Mouse (Mus musculus) neural tube, embryonic 15.5 days (tissue): Measurements from ENCODE around the gene Il4i1. TPM values are rescaled to one million over a fixed set of nuclear protein-coding genes. Genes with fewer than 3 reads are reported as not detected.

Source experiments
- ATAC-seq: fragments of 200-750 bp; cut with Nextera tagmentation; 2 replicates; pipeline ENCODE4 v1.8.0; 2017; ENCODE audit warnings: mild to moderate bottlenecking, moderate TSS enrichment, moderate library complexity; ENCODE audit not compliant: low FRiP score
- H3K27ac ChIP-seq: fragments of 300-500 bp; sonication (generic); replicated peaks from 2 replicates; pipeline ENCODE4 v1.5.1; 2015; ENCODE audit warnings: mild to moderate bottlenecking, inconsistent platforms
- H3K27me3 ChIP-seq: fragments of 300-500 bp; sonication (generic); replicated peaks from 2 replicates; pipeline ENCODE4 v1.6.1; 2015; ENCODE audit warnings: inconsistent platforms
- H3K36me3 ChIP-seq: fragments of 300-500 bp; sonication (generic); 2 replicates; pipeline ENCODE4 v1.6.1; 2015; ENCODE audit warnings: inconsistent platforms
- H3K4me1 ChIP-seq: fragments of 300-500 bp; sonication (generic); 2 replicates; pipeline ENCODE4 v1.6.1; 2015; ENCODE audit warnings: inconsistent platforms
- H3K4me2 ChIP-seq: fragments of 300-500 bp; sonication (generic); 2 replicates; pipeline ENCODE4 v1.6.1; 2015; ENCODE audit warnings: inconsistent platforms, mild to moderate bottlenecking, moderate library complexity
- H3K4me3 ChIP-seq: fragments of 300-500 bp; sonication (generic); replicated peaks from 2 replicates; pipeline ENCODE4 v1.5.1; 2015; ENCODE audit warnings: mild to moderate bottlenecking, inconsistent platforms
- H3K9ac ChIP-seq: fragments of 300-500 bp; sonication (generic); replicated peaks from 2 replicates; pipeline ENCODE4 v1.6.1; 2015; ENCODE audit warnings: mild to moderate bottlenecking, inconsistent platforms
- H3K9me3 ChIP-seq: fragments of 300-500 bp; sonication (generic); replicated peaks from 2 replicates; pipeline ENCODE4 v1.6.1; 2016; ENCODE audit warnings: inconsistent platforms
- WGBS: fragments of 180-500 bp; shearing (Covaris S2); methylation state at CpG from one replicate; pipeline ENCODE4 v1.1.7; 2015; ENCODE audit warnings: mixed read lengths; 5-methylcytosine and 5-hydroxymethylcytosine counted together
- polyA plus RNA-seq: library from polyadenylated mRNA; unstranded; fragments of >200 nt; fragmentation: Nextera tagmentation; extraction: Ambion mirVana; gene quantifications from 2 replicates; pipeline ENCODE4 v1.2.1, GENCODE M21; 2015

The Il4i1 gene
- 0.78 and 4.7 TPM in 2 replicates for polyA plus RNA-seq

DNA sequence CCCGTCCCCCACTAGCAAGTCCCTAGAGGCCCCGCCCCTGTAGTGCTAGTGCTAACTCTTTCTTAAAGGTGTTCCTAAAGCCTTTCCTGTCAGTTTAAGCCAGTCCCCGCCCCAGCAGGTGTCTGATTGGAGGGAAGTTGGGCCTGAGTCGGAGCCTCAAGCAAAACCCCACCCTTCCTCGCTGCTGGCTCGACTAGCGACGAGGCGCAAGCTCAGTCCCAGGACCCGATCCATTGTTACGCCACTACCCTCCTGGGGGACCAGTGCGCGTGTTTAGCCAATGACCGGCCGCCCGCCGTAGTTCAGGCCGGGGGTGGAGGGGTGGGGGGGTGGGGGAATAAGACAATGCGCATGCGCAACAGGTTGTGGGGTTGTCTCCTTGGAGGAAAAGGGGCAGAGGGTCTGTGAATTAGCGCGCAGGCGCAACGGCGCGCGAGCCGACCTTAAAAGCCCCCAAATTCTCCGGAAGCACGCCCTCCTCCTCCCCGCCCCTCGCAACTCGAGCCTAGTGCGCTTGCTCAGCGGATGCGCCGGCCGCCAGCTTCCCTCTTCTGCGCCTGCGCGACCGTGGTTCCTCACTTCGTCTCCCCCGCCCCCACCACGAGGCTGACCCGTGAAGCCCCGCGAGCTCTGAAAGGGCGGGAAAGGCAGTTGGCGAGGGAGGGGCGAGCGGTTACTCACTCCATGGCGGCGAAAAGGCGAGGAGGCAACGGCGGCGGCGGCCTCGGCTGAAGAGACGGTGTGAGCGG is at the start of gene Il4i1, which contains the start of gene Nup62:
Il4i1 (plus strand) TSS at position 667 of the 749 bp plus-strand sequence.
Nup62 (plus strand) TSS at position 368 of the 749 bp plus-strand sequence.
- Histone ChIP-seq H3K36me3 (no peaks in the 10 kb centered on the region), H3K27ac (peak within 1 kb of the TSS; percentile 95), H3K4me1 (peaks cover 48% of the 10 kb centered on the region), H3K9ac (peak within 1 kb of the TSS; percentile 85), H3K27me3 (no peaks in the 10 kb centered on the region), H3K9me3 (no peaks in the 10 kb centered on the region), H3K4me2 (peak within 1 kb of the TSS; percentile 63), H3K4me3 (peak within 1 kb of the TSS; percentile 99)
- peak; percentile 93 for ATAC-seq
- under 1% methylated on average over 52 of the region's 62 CpGs for WGBS

GRCm38 (mm10) chr7:44768129-44768528 is 48.1 kb upstream of the Il4i1 start:
- Histone ChIP-seq H3K36me3 (peaks cover 77% of the 10 kb centered on the region), H3K9me3 (no peaks in the 10 kb centered on the region), H3K27me3 (no peaks in the 10 kb centered on the region), H3K4me2 (no peak overlapping the region), H3K9ac (no peak overlapping the region), H3K4me3 (no peak overlapping the region), H3K4me1 (no peaks in the 10 kb centered on the region), H3K27ac (no peak overlapping the region)
- WGBS: 89% methylated on average over 5 of the region's 5 CpGs
- ATAC-seq: no peak

DNA sequence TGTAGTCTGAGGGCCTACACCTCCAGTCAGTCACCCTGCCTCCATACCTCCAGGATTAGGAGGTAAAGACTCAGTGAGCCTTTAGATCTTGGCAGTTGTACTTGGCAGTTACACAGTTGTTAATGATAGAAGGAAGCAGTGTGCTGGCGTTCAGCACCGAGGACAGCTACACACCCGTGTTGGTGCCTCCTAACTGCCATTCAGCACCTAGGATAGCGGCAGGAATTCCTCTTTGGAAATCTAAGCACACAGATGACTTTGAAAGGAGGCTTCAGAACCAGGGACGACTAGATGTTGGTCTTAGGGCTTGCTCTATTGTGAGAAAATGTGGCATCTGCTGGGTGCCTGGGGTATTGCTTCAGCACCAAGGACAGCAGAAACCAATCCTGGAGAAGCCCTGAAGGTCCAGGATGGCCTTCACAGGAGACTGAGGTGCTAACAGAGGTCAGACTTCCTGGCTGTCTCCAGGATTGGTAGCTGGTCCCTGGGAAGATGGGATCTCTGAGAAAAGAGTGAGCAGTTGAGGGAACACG is 46.1 kb upstream of the Il4i1 start:
- H3K36me3 ChIP-seq: peaks cover 74% of the 10 kb centered on the region
- H3K9ac ChIP-seq: no peak overlapping the region
- no peak for ATAC-seq
- H3K4me1 ChIP-seq: no peaks in the 10 kb centered on the region
- H3K4me2 ChIP-seq: no peak overlapping the region
- no peak overlapping the region for H3K27ac ChIP-seq
- 17% methylated on average over 6 of the region's 6 CpGs for WGBS
- no peak overlapping the region for H3K4me3 ChIP-seq
- no peaks in the 10 kb centered on the region for H3K27me3 ChIP-seq
- no peaks in the 10 kb centered on the region for H3K9me3 ChIP-seq

- H3K36me3 ChIP-seq: peaks cover 72% of the 10 kb centered on the region
Observed at GRCm38 (mm10) chr7:44772591-44773204, 43.5 kb upstream of the Il4i1 start.

DNA sequence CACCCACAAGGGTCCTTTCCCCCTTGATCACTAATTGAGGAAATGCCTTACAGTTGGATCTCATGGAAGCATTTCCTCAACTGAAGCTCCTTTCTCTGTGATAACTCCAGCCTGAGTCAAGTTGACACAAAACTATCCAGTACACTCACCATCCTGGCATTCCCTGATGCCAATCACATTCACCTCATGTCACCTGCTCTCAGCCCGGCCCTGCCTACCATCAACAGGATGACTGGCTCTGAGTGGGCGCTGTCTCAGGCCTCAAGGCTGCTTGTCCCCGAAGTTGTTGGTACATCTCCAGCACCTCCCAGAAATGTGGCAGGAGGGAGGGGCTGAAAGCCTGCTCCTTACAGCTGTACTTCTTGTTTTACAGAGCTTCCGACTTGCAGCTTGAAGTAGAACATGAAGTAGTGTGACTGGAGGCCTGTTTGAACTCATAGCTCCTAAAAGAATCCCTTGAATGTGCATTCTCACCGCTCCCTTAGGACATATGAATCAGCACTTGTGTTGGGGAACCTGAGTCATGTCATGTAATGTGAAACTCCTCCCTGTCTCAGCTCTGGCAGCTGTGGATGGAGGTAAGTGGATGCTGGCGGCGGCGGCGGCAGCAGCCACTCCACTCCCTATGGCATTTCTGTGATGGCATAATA is 39.2 kb upstream of the Il4i1 start:
- 97% methylated on average over 9 of the region's 9 CpGs for WGBS
- no peaks in the 10 kb centered on the region for H3K27me3 ChIP-seq
- H3K4me2 ChIP-seq: no peak overlapping the region
- H3K9me3 ChIP-seq: no peaks in the 10 kb centered on the region
- no peak overlapping the region for H3K9ac ChIP-seq
- H3K36me3 ChIP-seq: peaks cover 41% of the 10 kb centered on the region
- no peaks in the 10 kb centered on the region for H3K4me1 ChIP-seq
- no peak overlapping the region for H3K4me3 ChIP-seq
- no peak overlapping the region for H3K27ac ChIP-seq
- no peak for ATAC-seq

More at GRCm38 (mm10) chr7:44772591-44773204, 43.5 kb upstream of the Il4i1 start:
- Histone ChIP-seq H3K4me1 (no peaks in the 10 kb centered on the region), H3K9me3 (no peaks in the 10 kb centered on the region), H3K27me3 (no peaks in the 10 kb centered on the region), H3K4me3 (no peak overlapping the region), H3K27ac (no peak overlapping the region), H3K9ac (no peak overlapping the region), H3K4me2 (no peak overlapping the region)
- WGBS: 90% methylated on average over 8 of the region's 8 CpGs
- no peak for ATAC-seq

DNA sequence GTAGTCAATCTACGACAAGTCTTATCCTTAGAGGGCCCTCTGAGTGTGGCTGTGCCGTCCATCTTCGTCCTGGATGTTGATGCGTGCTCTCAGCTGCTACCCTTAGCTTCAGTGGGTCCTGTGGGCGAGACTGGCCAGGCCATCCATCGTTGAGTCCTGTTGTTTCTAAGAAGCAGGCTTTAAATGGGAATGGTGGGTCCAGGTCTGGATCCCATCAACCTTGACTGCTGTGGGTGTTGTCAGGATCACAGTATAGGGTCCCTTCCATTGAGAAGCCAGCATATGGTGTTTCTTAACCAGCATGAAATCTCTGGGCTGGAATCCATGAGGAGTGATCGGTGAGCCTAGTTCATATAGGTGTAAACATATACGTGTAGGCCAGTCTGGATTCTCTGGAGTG is 36.1 kb upstream of the Il4i1 start:
- H3K9me3 ChIP-seq: no peaks in the 10 kb centered on the region
- peaks cover 24% of the 10 kb centered on the region for H3K36me3 ChIP-seq
- no peak overlapping the region for H3K9ac ChIP-seq
- H3K4me2 ChIP-seq: no peak overlapping the region
- no peaks in the 10 kb centered on the region for H3K4me1 ChIP-seq
- no peak overlapping the region for H3K27ac ChIP-seq
- no peak overlapping the region for H3K4me3 ChIP-seq
- ATAC-seq: no peak
- 87% methylated on average over 8 of the region's 8 CpGs for WGBS
- H3K27me3 ChIP-seq: no peaks in the 10 kb centered on the region

DNA sequence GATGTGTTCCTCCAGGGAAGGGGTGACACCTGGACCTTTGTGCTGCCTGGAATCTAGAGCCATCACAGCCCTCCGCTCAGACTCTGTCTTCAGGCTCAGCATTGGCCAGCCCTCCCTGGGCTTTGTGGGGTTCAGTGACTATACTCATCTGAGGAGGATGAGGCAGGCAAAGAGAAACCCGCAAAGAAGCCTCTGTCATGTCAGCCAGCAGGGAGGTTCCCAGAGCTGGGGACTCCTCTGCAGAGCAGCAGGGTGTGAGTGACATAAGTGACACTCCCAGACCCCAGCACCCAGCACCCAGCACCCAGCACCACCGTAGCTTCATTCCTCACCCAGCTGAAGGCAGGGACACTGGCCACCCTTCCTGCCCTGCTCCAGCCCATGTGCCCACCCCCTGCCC is 26.7 kb upstream of the Il4i1 start:
- Histone ChIP-seq H3K36me3 (no peaks in the 10 kb centered on the region), H3K27me3 (no peaks in the 10 kb centered on the region; the same call in 1 of the 2 replicates), H3K4me1 (no peaks in the 10 kb centered on the region), H3K27ac (no peak overlapping the region), H3K9me3 (no peaks in the 10 kb centered on the region), H3K4me3 (no peak overlapping the region), H3K4me2 (no peak overlapping the region), H3K9ac (no peak overlapping the region)
- WGBS: 83% methylated on average over 3 of the region's 3 CpGs
- ATAC-seq: no peak

DNA sequence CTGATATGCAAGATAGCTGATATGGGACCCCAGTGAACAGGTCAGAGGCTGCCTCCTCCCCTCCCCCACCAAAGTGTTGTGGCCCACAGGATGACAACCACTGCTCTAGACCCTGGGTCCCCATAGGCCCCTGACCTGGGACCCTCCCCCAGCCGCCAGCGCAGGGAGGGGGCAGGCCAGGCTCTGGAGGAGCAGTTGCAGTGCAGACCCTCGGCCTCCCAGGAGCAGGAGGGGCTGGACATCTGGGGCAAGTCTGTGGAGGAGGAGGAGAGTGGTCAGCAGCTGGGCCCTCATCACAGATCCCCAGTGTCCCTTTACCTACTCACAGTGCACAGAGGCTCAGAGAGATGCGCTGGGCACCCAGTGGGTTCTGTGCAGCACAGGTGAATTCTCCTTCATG is 26.1 kb upstream of the Il4i1 start:
- no peaks in the 10 kb centered on the region for H3K9me3 ChIP-seq
- H3K4me3 ChIP-seq: no peak overlapping the region
- no peak for ATAC-seq
- H3K4me1 ChIP-seq: no peaks in the 10 kb centered on the region
- no peak overlapping the region for H3K9ac ChIP-seq
- no peak overlapping the region for H3K27ac ChIP-seq
- WGBS: 55% methylated on average over 4 of the region's 4 CpGs
- no peaks in the 10 kb centered on the region; the same call in 1 of the 2 replicates for H3K27me3 ChIP-seq
- H3K4me2 ChIP-seq: no peak overlapping the region
- no peaks in the 10 kb centered on the region for H3K36me3 ChIP-seq

DNA sequence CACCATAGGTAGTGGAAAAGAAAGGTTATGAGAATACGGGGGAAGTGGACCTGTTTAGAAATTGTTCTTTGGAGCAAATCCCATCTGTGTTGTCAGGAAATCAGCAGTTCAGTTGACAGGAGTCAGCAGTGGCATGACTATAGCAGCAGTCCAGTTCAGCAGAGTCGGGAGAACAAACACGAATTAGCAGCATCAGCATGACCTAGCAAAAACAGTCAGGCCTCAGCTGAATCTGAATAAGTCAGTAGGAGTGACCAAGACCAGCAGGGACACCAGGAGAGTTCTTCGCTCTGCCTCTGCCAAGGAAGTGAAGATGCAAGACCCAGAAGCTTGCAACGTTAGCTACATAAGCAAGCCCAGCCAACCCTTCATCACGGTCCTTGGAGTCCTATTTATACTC is 23.4 kb upstream of the Il4i1 start:
- H3K27me3 ChIP-seq: no peaks in the 10 kb centered on the region

DNA sequence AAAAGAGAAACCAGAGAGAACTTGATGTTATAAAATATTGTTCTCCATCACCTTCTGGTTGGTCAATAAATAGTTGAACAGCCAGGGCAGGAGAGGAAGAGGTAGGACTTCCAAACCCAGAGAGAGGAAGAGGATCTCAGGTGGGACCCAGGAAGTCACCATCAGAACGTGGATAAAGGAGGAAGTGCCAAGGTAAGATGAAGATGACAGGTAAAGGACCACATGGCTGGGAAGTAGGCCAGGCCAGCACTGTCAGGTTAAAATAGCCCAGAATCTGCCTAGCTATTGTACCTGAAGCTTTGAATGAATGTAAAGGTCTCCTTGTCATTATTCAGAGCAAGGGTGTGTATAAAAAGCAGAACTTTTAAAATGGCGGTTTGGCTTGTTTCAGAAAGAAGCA is 7.3 kb upstream of the Il4i1 start:
- no peaks in the 10 kb centered on the region for H3K4me1 ChIP-seq
- no peak overlapping the region for H3K27ac ChIP-seq
- 82% methylated on average over 2 of the region's 2 CpGs for WGBS
- no peaks in the 10 kb centered on the region for H3K36me3 ChIP-seq
- no peak overlapping the region for H3K4me2 ChIP-seq
- no peaks in the 10 kb centered on the region for H3K9me3 ChIP-seq
- ATAC-seq: no peak
- no peaks in the 10 kb centered on the region for H3K27me3 ChIP-seq
- no peak overlapping the region for H3K9ac ChIP-seq
- no peak overlapping the region for H3K4me3 ChIP-seq

More for the DNA sequence above, 23.4 kb upstream of the Il4i1 start:
- ATAC-seq: no peak
- Histone ChIP-seq H3K36me3 (no peaks in the 10 kb centered on the region), H3K9ac (no peak overlapping the region), H3K4me3 (no peak overlapping the region), H3K4me2 (no peak overlapping the region), H3K9me3 (no peaks in the 10 kb centered on the region), H3K27ac (no peak overlapping the region), H3K4me1 (no peaks in the 10 kb centered on the region)
- WGBS: 88% methylated on average over 6 of the region's 6 CpGs

DNA sequence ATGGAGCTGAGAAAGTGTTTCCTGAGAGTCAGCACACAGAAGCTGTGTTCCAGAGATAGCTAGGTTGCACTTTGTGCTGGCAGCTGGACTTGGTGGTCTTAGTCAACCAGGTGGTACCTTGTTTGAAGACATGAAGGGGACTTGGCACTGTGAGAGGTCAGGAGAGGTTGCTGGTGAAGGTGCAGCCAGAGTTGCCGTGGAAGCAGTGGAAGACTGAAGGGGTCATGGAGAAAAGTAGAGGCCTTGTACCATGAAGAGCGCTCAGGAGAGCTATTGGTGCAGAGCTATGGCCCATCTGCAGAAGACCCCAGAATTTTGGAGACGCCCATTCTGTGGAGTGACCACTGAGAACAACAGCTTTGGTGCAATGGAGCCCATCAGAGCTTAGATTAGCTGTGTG is 6.7 kb upstream of the Il4i1 start:
- H3K4me1 ChIP-seq: no peaks in the 10 kb centered on the region
- H3K4me3 ChIP-seq: no peak overlapping the region
- WGBS: 90% methylated on average over 3 of the region's 3 CpGs
- ATAC-seq: no peak
- H3K4me2 ChIP-seq: no peak overlapping the region
- no peaks in the 10 kb centered on the region for H3K27me3 ChIP-seq
- H3K36me3 ChIP-seq: no peaks in the 10 kb centered on the region
- no peak overlapping the region for H3K9ac ChIP-seq
- no peak overlapping the region for H3K27ac ChIP-seq
- no peaks in the 10 kb centered on the region for H3K9me3 ChIP-seq
